Mouse (Mus musculus): ENCODE results near the gene Taf1b. TPM values are rescaled to one million over a fixed set of nuclear protein-coding genes. Genes with fewer than 3 reads are reported as not detected.
"Not testable (repeated sequence)": the region's sequence is repeated elsewhere in the genome, so short reads cannot be mapped to it uniquely, and the experiment has no call there.

Gene Taf1b
- polyA plus RNA-seq (2014; fragmentation: Nextera tagmentation; extraction: Ambion mirVana), result 40.6 and 48.1 TPM in 2 replicates

DNA sequence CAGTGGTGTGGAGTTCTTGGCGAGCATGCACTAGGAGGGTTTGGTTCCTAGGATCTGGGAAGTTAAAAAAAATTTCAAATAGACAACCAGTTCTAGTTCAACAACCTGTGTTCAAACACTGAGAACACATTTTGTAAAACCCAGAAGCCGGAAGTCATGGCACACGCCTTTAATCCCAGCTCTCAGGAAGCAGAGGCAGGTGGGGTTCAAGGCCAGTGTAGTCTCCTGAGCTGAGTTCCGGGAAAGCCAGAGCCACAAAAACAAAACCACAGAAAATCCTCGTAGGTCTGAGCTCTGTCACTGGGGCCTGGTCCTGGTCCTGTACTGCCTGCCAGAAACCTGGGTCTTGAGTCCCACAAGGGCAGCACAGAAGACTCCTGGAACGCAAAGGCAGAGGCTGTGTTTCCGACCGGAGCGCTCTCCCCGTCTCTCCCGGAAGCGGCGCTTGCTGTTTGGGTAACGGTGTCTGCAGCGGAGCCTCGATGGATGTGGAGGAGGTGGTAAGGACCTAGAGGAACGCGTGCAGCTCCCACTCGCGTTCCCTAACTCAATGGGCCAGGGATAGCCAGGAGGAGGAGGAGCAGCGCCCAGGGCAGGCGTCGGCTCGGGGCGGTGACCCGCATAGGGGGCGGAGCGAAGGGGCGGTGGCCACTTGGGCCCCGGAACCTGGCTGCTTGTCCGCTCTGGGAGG lies at the start of gene Taf1b:
Gene Taf1b (plus strand): TSS at position 210 of the 691 bp plus-strand sequence.
- peak; percentile 91 for ATAC-seq
- Histone ChIP-seq H3K27ac (ENCODE audit: low read depth, low read length) (0 out of 2 replicates have a peak within 1 kb of the TSS, but pooled peaks have one; percentile 27), H3K9ac (ENCODE audit: low read length) (peak within 1 kb of the TSS; percentile 71), H3K27me3 (replicated peaks; ENCODE audit: control insufficient read depth, insufficient read depth, low read length) (no peaks in the 10 kb centered on the region), H3K4me2 (ENCODE audit: low read length) (peak within 1 kb of the TSS; percentile 50), H3K9me3 (replicated peaks; ENCODE audit: control insufficient read depth, low read length) (no peaks in the 10 kb centered on the region), H3K4me1 (ENCODE audit: control insufficient read depth, insufficient read depth, low read length) (no peaks in the 10 kb centered on the region), H3K4me3 (ENCODE audit: low read depth, low read length) (peak within 1 kb of the TSS; percentile 57), H3K36me3 (ENCODE audit: control insufficient read depth, insufficient read depth, low read length) (no peaks in the 10 kb centered on the region)
- DNase-seq (ENCODE audit: low spot score), result peak; percentile 81
- WGBS, result 9% methylated on average over 31 of the region's 31 CpGs

DNA sequence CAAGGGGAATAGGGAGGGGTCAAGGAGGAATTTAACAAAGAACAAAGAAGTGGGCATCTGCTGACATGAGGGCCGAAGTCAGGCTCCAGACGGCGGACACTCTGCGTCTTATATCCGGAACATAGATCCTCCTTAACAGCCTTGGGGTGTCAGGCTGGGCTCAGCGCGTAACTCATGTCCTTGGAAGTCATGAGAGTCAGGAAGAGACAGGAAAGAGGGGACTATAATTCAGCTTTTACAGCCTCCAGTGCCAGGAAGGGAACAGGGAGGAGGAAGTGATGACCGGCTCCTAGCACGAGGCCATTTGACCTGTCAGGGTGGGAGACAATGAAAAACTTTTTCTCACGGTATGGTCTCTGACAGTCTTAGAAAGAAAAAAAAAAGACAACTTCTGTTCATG lies 37.8 kb upstream of the Taf1b start:
- Histone ChIP-seq H3K36me3 (ENCODE audit: control insufficient read depth, insufficient read depth, low read length) (no peaks in the 10 kb centered on the region), H3K4me3 (ENCODE audit: low read depth, low read length) (no peak overlapping the region), H3K9ac (ENCODE audit: low read length) (no peak overlapping the region), H3K9me3 (replicated peaks; ENCODE audit: control insufficient read depth, low read length) (no peaks in the 10 kb centered on the region), H3K27me3 (replicated peaks; ENCODE audit: control insufficient read depth, insufficient read depth, low read length) (no peaks in the 10 kb centered on the region), H3K4me2 (ENCODE audit: low read length) (no peak overlapping the region), H3K27ac (ENCODE audit: low read depth, low read length) (no peak overlapping the region), H3K4me1 (ENCODE audit: control insufficient read depth, insufficient read depth, low read length) (no peaks in the 10 kb centered on the region)
- 94% methylated on average over 10 of the region's 10 CpGs for WGBS
- ATAC-seq (no peak), DNase-seq (ENCODE audit: low spot score) (no peak)

DNA sequence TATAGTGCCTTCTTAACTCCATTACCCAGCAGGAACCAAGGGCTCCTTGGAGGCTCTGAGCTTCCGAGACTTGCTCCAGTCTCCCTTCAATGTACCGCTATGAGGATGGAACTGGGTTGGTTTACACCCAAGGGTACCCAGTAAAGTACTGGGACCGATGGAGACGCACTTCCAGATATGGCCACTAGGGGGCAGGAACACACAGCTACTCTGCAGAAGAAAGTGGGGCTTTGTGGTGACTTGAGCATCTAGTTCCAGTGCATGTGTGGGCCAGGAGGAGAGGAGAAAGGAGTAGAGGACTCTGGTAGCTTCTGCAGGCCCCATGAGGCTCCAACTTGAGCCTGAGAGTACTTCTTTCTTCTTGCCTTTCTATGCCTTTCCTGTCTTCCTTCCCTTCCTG lies 36.0 kb upstream of the Taf1b start:
- H3K4me2 ChIP-seq (ENCODE audit: low read length); H3K4me3 ChIP-seq (ENCODE audit: low read depth, low read length); H3K36me3 ChIP-seq (ENCODE audit: control insufficient read depth, insufficient read depth, low read length); H3K27ac ChIP-seq (ENCODE audit: low read depth, low read length); H3K27me3 ChIP-seq (replicated peaks; ENCODE audit: control insufficient read depth, insufficient read depth, low read length); H3K9me3 ChIP-seq (replicated peaks; ENCODE audit: control insufficient read depth, low read length); DNase-seq (ENCODE audit: low spot score); H3K9ac ChIP-seq (ENCODE audit: low read length); H3K4me1 ChIP-seq (ENCODE audit: control insufficient read depth, insufficient read depth, low read length); ATAC-seq: not testable (repeated sequence)
- 34% methylated on average over 4 of the region's 4 CpGs for WGBS

DNA sequence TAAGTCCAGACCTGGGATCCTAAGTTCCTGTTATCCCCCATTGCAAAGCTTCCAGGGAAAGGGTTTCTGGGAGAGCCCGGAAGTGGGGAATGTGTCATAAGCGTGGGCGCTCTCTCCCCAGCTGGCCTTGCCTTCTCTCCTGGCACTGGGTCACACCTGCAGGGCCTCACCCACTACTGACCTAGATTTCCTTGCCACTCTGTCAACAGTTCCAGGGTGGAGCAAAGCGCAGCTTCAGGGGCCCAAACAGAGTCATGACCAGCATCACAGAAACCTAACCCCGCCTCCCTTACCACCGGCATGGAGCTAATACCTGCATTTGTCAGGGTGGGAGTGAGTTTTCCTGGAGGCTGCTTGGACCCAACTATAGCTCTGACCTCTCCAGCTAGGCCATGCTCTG lies 34.7 kb upstream of the Taf1b start:
- H3K27me3 ChIP-seq (replicated peaks; ENCODE audit: control insufficient read depth, insufficient read depth, low read length); H3K4me3 ChIP-seq (ENCODE audit: low read depth, low read length); H3K4me2 ChIP-seq (ENCODE audit: low read length); H3K27ac ChIP-seq (ENCODE audit: low read depth, low read length); ATAC-seq; H3K4me1 ChIP-seq (ENCODE audit: control insufficient read depth, insufficient read depth, low read length); H3K9me3 ChIP-seq (replicated peaks; ENCODE audit: control insufficient read depth, low read length); H3K36me3 ChIP-seq (ENCODE audit: control insufficient read depth, insufficient read depth, low read length); H3K9ac ChIP-seq (ENCODE audit: low read length); DNase-seq (ENCODE audit: low spot score): not testable (repeated sequence)
- WGBS, result 87% methylated on average over 4 of the region's 6 CpGs

DNA sequence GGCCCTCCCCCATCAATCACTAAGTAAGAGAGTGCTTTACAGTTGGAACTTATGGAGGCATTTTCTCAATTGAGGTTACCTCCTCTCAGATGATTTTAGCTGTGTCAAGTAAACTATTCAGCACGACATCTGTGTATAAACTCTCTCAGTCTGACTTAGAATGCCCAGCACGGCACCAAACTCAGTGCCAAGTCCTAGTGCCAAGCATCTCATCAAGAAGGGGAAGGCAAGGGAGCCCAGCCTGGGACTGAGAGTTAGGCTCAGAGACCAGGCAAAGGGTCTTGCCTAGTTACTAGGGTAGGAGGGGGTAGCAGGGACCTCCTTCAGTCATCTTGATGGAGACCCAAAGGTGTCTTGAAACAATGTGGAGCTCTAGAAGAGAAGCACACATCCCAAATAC lies 29.2 kb upstream of the Taf1b start:
- Histone ChIP-seq H3K27me3 (replicated peaks; ENCODE audit: control insufficient read depth, insufficient read depth, low read length) (no peaks in the 10 kb centered on the region), H3K4me3 (ENCODE audit: low read depth, low read length) (no peak overlapping the region), H3K4me1 (ENCODE audit: control insufficient read depth, insufficient read depth, low read length) (no peaks in the 10 kb centered on the region), H3K4me2 (ENCODE audit: low read length) (no peak overlapping the region), H3K9ac (ENCODE audit: low read length) (no peak overlapping the region), H3K27ac (ENCODE audit: low read depth, low read length) (no peak overlapping the region), H3K36me3 (ENCODE audit: control insufficient read depth, insufficient read depth, low read length) (no peaks in the 10 kb centered on the region), H3K9me3 (replicated peaks; ENCODE audit: control insufficient read depth, low read length) (no peaks in the 10 kb centered on the region)
- no peak for ATAC-seq
- 74% methylated on average over 2 of the region's 2 CpGs for WGBS
- no peak for DNase-seq (ENCODE audit: low spot score)

DNA sequence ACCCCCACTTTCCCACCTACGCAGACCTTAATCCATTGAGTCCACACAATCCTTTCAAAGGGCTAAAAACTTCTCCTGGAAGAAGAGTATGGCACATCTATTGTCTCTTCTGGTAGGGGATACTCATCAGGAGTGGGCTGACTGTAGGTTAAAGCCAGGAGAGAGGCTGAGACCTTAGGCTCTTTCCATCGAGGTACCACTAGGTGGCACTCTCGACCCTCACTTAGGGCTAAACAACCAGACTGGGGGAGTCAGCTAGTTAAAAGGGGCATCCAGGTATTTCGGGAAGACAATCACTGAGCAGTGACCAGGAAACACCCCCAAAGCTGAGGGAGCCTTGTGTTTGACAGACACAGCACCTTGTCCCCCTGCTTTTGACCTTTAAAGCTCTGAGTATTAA lies 27.2 kb upstream of the Taf1b start:
- no peak overlapping the region for H3K4me2 ChIP-seq (ENCODE audit: low read length)
- H3K27ac ChIP-seq (ENCODE audit: low read depth, low read length), result no peak overlapping the region
- H3K9me3 ChIP-seq (replicated peaks; ENCODE audit: control insufficient read depth, low read length), result no peaks in the 10 kb centered on the region
- H3K27me3 ChIP-seq (replicated peaks; ENCODE audit: control insufficient read depth, insufficient read depth, low read length), result no peaks in the 10 kb centered on the region
- ATAC-seq (peak; percentile 42; the same call in 1 of the 2 replicates), DNase-seq (ENCODE audit: low spot score) (peak; percentile 74)
- H3K36me3 ChIP-seq (ENCODE audit: control insufficient read depth, insufficient read depth, low read length), result no peaks in the 10 kb centered on the region
- H3K9ac ChIP-seq (ENCODE audit: low read length), result no peak overlapping the region
- WGBS, result 13% methylated on average over 4 of the region's 4 CpGs
- no peaks in the 10 kb centered on the region for H3K4me1 ChIP-seq (ENCODE audit: control insufficient read depth, insufficient read depth, low read length)
- no peak overlapping the region for H3K4me3 ChIP-seq (ENCODE audit: low read depth, low read length)

DNA sequence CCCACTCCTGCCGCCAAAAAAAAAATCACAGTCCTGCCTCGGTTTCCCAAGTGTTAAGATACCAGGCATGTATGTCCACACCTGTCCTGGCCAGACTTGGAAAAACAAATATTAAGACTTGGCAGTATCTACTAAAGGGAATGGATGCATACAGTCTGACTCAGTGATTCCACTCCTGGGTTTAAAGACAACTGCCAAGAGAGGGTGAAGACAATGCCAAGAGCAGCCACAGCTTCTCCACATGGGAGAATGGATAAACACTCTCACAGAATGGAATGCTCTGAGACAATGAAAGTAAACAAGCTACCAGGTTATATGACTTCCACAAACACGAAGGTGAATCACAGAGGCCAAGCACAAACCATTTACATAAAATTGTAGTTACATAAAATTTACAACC lies 24.9 kb upstream of the Taf1b start:
- Histone ChIP-seq H3K4me3 (ENCODE audit: low read depth, low read length) (no peak overlapping the region), H3K36me3 (ENCODE audit: control insufficient read depth, insufficient read depth, low read length) (no peaks in the 10 kb centered on the region), H3K4me1 (ENCODE audit: control insufficient read depth, insufficient read depth, low read length) (no peaks in the 10 kb centered on the region), H3K27me3 (replicated peaks; ENCODE audit: control insufficient read depth, insufficient read depth, low read length) (no peaks in the 10 kb centered on the region), H3K9ac (ENCODE audit: low read length) (no peak overlapping the region), H3K9me3 (replicated peaks; ENCODE audit: control insufficient read depth, low read length) (no peaks in the 10 kb centered on the region), H3K27ac (ENCODE audit: low read depth, low read length) (no peak overlapping the region), H3K4me2 (ENCODE audit: low read length) (no peak overlapping the region)
- DNase-seq (ENCODE audit: low spot score) (no peak), ATAC-seq (no peak)
- whole genome bisulfite sequencing, result 76% methylated on average over 3 of the region's 3 CpGs

DNA sequence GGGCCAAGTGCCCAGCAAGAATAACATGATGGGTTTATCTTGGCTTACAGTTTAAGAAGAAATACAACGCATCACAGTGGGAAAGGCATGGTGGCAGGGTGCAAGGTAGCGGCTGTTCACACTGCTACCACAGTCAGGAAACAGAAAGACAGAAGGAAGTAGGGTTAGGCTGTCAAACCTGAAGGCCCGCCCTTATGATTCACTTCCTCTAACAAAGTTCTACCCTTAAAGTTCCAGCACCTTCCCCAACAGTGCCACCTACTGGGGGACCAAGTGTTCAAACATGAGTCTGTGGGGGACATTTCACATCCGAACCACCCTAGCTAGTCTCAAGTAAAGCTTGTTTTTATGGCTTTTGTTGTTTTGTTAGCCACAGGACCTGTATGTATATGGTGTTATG lies 13.2 kb upstream of the Taf1b start:
- H3K9me3 ChIP-seq (replicated peaks; ENCODE audit: control insufficient read depth, low read length), result no peaks in the 10 kb centered on the region
- no peak overlapping the region for H3K4me3 ChIP-seq (ENCODE audit: low read depth, low read length)
- H3K4me1 ChIP-seq (ENCODE audit: control insufficient read depth, insufficient read depth, low read length), result no peaks in the 10 kb centered on the region
- no peaks in the 10 kb centered on the region for H3K27me3 ChIP-seq (replicated peaks; ENCODE audit: control insufficient read depth, insufficient read depth, low read length)
- 92% methylated on average over 4 of the region's 4 CpGs for WGBS
- DNase-seq (ENCODE audit: low spot score) (no peak), ATAC-seq (no peak)
- H3K36me3 ChIP-seq (ENCODE audit: control insufficient read depth, insufficient read depth, low read length), result no peaks in the 10 kb centered on the region
- H3K9ac ChIP-seq (ENCODE audit: low read length), result no peak overlapping the region
- H3K4me2 ChIP-seq (ENCODE audit: low read length), result no peak overlapping the region
- H3K27ac ChIP-seq (ENCODE audit: low read depth, low read length), result no peak overlapping the region

DNA sequence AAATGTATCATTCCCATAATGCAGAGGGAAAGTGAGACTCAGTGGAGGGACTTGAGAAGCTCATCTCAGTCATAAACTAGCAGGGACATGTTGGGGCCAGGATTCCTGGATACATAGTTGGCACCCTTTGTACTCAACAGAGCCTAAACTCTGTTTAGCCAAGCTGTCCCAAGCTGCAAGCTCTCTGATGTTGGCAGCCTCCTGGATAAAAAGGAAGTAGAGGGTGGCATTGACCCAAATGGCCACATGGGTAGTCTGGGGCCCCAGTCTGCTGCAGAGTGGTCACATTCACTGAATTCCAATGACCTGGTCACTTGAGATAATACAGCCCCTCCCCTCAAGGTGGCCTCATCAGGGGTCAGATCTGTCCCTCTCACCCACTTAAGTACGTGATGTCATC lies 11.3 kb upstream of the Taf1b start:
- no peaks in the 10 kb centered on the region for H3K27me3 ChIP-seq (replicated peaks; ENCODE audit: control insufficient read depth, insufficient read depth, low read length)
- H3K9me3 ChIP-seq (replicated peaks; ENCODE audit: control insufficient read depth, low read length), result no peaks in the 10 kb centered on the region
- no peaks in the 10 kb centered on the region for H3K36me3 ChIP-seq (ENCODE audit: control insufficient read depth, insufficient read depth, low read length)
- DNase-seq (ENCODE audit: low spot score), result no peak
- no peak overlapping the region for H3K4me3 ChIP-seq (ENCODE audit: low read depth, low read length)
- H3K4me2 ChIP-seq (ENCODE audit: low read length), result no peak overlapping the region
- 88% methylated on average over 1 of the region's 1 CpGs for WGBS
- no peak for ATAC-seq
- no peak overlapping the region for H3K27ac ChIP-seq (ENCODE audit: low read depth, low read length)
- H3K4me1 ChIP-seq (ENCODE audit: control insufficient read depth, insufficient read depth, low read length), result no peaks in the 10 kb centered on the region
- no peak overlapping the region for H3K9ac ChIP-seq (ENCODE audit: low read length)

Data from forebrain, embryonic 14.5 days (tissue).